Mouse (Mus musculus) heart, embryonic 15.5 days (tissue): ENCODE data around the gene Prr15. TPM values are rescaled to one million over a fixed set of nuclear protein-coding genes. Genes with fewer than 3 reads are reported as not detected.
A peak's percentile ranks its signal among the peaks of the same experiment; 100 is the strongest.

Experiments
- ATAC-seq: fragments of 200-750 bp; cut with Nextera tagmentation; replicated peaks from 2 replicates; pipeline ENCODE4 v1.8.0; 2017; ENCODE audit warnings: low read depth, moderate TSS enrichment; ENCODE audit not compliant: insufficient number of reproducible peaks, insufficient read depth, low FRiP score
- H3K27ac ChIP-seq: fragments of 300-500 bp; sonication (generic); 2 replicates; pipeline ENCODE4 v1.5.1; 2015; ENCODE audit warnings: mild to moderate bottlenecking, inconsistent platforms
- H3K27me3 ChIP-seq: fragments of 300-500 bp; sonication (generic); 2 replicates; pipeline ENCODE4 v1.6.1; 2015; ENCODE audit warnings: inconsistent platforms
- H3K36me3 ChIP-seq: fragments of 300-500 bp; sonication (generic); 2 replicates; pipeline ENCODE4 v1.6.1; 2015; ENCODE audit warnings: mild to moderate bottlenecking, inconsistent platforms
- H3K4me1 ChIP-seq: fragments of 300-500 bp; sonication (generic); replicated peaks from 2 replicates; pipeline ENCODE4 v1.6.1; 2015; ENCODE audit warnings: inconsistent platforms
- H3K4me2 ChIP-seq: fragments of 300-500 bp; sonication (generic); 2 replicates; pipeline ENCODE4 v1.6.1; 2015; ENCODE audit warnings: inconsistent platforms, mild to moderate bottlenecking, moderate library complexity
- H3K4me3 ChIP-seq: fragments of 300-500 bp; sonication (generic); 2 replicates; pipeline ENCODE4 v1.5.1; 2015; ENCODE audit warnings: mild to moderate bottlenecking, inconsistent platforms
- H3K9ac ChIP-seq: fragments of 300-500 bp; sonication (generic); 2 replicates; pipeline ENCODE4 v1.6.1; 2015; ENCODE audit warnings: mild to moderate bottlenecking, inconsistent platforms
- H3K9me3 ChIP-seq: fragments of 300-500 bp; sonication (generic); replicated peaks from 2 replicates; pipeline ENCODE4 v1.6.1; 2016; ENCODE audit warnings: inconsistent platforms
- WGBS: fragments of 180-500 bp; shearing (Covaris S2); methylation state at CpG from one replicate; pipeline ENCODE4 v1.1.7; 2015; ENCODE audit warnings: mixed read lengths; 5-methylcytosine and 5-hydroxymethylcytosine counted together
- polyA plus RNA-seq: library from polyadenylated mRNA; unstranded; fragments of >200 nt; fragmentation: Nextera tagmentation; extraction: Ambion mirVana; gene quantifications from 2 replicates; pipeline ENCODE4 v1.2.1, GENCODE M21; 2015

Gene Prr15
- polyA plus RNA-seq, result 16.3 and 17.8 TPM in 2 replicates

- Histone ChIP-seq H3K27me3 (peaks cover 25% of the 10 kb centered on the region), H3K4me2 (peak within 1 kb of the TSS; percentile 98), H3K9ac (peak within 1 kb of the TSS; percentile 60)
These were observed at the start of gene Prr15 for GRCm38 (mm10) chr6:54325246-54325885. TSS of gene Prr15 (plus strand) at chr6:54325835.

GRCm38 (mm10) chr6:54277234-54277633 is 48.4 kb upstream of the Prr15 start:
- no peak overlapping the region for H3K4me2 ChIP-seq
- no peak for ATAC-seq
- H3K9me3 ChIP-seq, result no peaks in the 10 kb centered on the region
- H3K4me3 ChIP-seq, result no peak overlapping the region
- peaks cover 24% of the 10 kb centered on the region for H3K4me1 ChIP-seq
- no peaks in the 10 kb centered on the region for H3K36me3 ChIP-seq
- 79% methylated on average over 4 of the region's 4 CpGs for WGBS
- no peaks in the 10 kb centered on the region for H3K27me3 ChIP-seq
- H3K27ac ChIP-seq, result no peak overlapping the region
- no peak overlapping the region for H3K9ac ChIP-seq

More at GRCm38 (mm10) chr6:54325246-54325885, at the start of gene Prr15:
- peak within 1 kb of the TSS; percentile 66 for H3K27ac ChIP-seq
- H3K4me1 ChIP-seq, result peaks cover 10% of the 10 kb centered on the region
- no peaks in the 10 kb centered on the region for H3K9me3 ChIP-seq
- ATAC-seq, result no peak
- H3K36me3 ChIP-seq, result no peaks in the 10 kb centered on the region
- WGBS, result 43% methylated on average over 3 of the region's 3 CpGs
- H3K4me3 ChIP-seq, result peak within 1 kb of the TSS; percentile 62

- no peak overlapping the region for H3K9ac ChIP-seq
- H3K36me3 ChIP-seq, result no peaks in the 10 kb centered on the region
- no peaks in the 10 kb centered on the region for H3K27me3 ChIP-seq
- no peak for ATAC-seq
- H3K4me2 ChIP-seq, result no peak overlapping the region
- H3K4me1 ChIP-seq, result peaks cover 21% of the 10 kb centered on the region
- H3K4me3 ChIP-seq, result no peak overlapping the region
- 78% methylated on average over 5 of the region's 5 CpGs for WGBS
- peak overlapping the region; percentile 41 for H3K27ac ChIP-seq
- no peaks in the 10 kb centered on the region for H3K9me3 ChIP-seq
These were observed 47.8 kb upstream of the Prr15 start for GRCm38 (mm10) chr6:54277828-54278227.

GRCm38 (mm10) chr6:54278613-54279012 is 47.0 kb upstream of the Prr15 start:
- Histone ChIP-seq H3K27me3 (no peaks in the 10 kb centered on the region), H3K4me3 (no peak overlapping the region), H3K9ac (no peak overlapping the region), H3K4me1 (peaks cover 21% of the 10 kb centered on the region), H3K4me2 (no peak overlapping the region), H3K36me3 (no peaks in the 10 kb centered on the region), H3K9me3 (no peaks in the 10 kb centered on the region), H3K27ac (peak overlapping the region; percentile 41; the same call in 1 of the 2 replicates)
- ATAC-seq, result no peak
- 60% methylated on average over 2 of the region's 2 CpGs for WGBS

- no peak overlapping the region for H3K9ac ChIP-seq
- H3K36me3 ChIP-seq, result no peaks in the 10 kb centered on the region
- no peak overlapping the region for H3K4me2 ChIP-seq
- no peak overlapping the region for H3K4me3 ChIP-seq
- no peaks in the 10 kb centered on the region for H3K9me3 ChIP-seq
- no peaks in the 10 kb centered on the region for H3K27me3 ChIP-seq
- 0 out of 2 replicates have a peak, but pooled peaks have one; percentile 59 for ATAC-seq
- 43% methylated on average over 11 of the region's 11 CpGs for WGBS
- peaks cover 16% of the 10 kb centered on the region for H3K4me1 ChIP-seq
- H3K27ac ChIP-seq, result peak overlapping the region; percentile 41
These were observed 46.2 kb upstream of the Prr15 start for GRCm38 (mm10) chr6:54279391-54279790.

GRCm38 (mm10) chr6:54280248-54280647 is 45.4 kb upstream of the Prr15 start:
- no peak overlapping the region for H3K4me3 ChIP-seq
- ATAC-seq, result no peak
- no peak overlapping the region for H3K27ac ChIP-seq
- H3K9ac ChIP-seq, result no peak overlapping the region
- no peak overlapping the region for H3K4me2 ChIP-seq
- peaks cover 16% of the 10 kb centered on the region for H3K4me1 ChIP-seq
- no peaks in the 10 kb centered on the region for H3K27me3 ChIP-seq
- WGBS, result 78% methylated on average over 6 of the region's 6 CpGs
- H3K36me3 ChIP-seq, result no peaks in the 10 kb centered on the region
- no peaks in the 10 kb centered on the region for H3K9me3 ChIP-seq

GRCm38 (mm10) chr6:54283299-54283698 is 42.3 kb upstream of the Prr15 start:
- no peaks in the 10 kb centered on the region for H3K27me3 ChIP-seq
- 82% methylated on average over 1 of the region's 1 CpGs for WGBS
- ATAC-seq, result no peak
- H3K36me3 ChIP-seq, result no peaks in the 10 kb centered on the region
- H3K4me2 ChIP-seq, result no peak overlapping the region
- no peak overlapping the region for H3K9ac ChIP-seq
- H3K4me3 ChIP-seq, result no peak overlapping the region
- H3K9me3 ChIP-seq, result no peaks in the 10 kb centered on the region
- H3K4me1 ChIP-seq, result peaks cover 10% of the 10 kb centered on the region; the same call in 1 of the 2 replicates
- no peak overlapping the region for H3K27ac ChIP-seq

GRCm38 (mm10) chr6:54284167-54284711 is 41.4 kb upstream of the Prr15 start:
- no peak overlapping the region for H3K4me2 ChIP-seq
- no peaks in the 10 kb centered on the region for H3K9me3 ChIP-seq
- WGBS, result 66% methylated on average over 12 of the region's 12 CpGs
- no peak overlapping the region for H3K27ac ChIP-seq
- no peak overlapping the region for H3K4me3 ChIP-seq
- no peaks in the 10 kb centered on the region for H3K27me3 ChIP-seq
- ATAC-seq, result no peak
- no peaks in the 10 kb centered on the region for H3K36me3 ChIP-seq
- H3K9ac ChIP-seq, result no peak overlapping the region
- peaks cover 4% of the 10 kb centered on the region; the same call in 1 of the 2 replicates for H3K4me1 ChIP-seq

- 76% methylated on average over 5 of the region's 5 CpGs for WGBS
- H3K9ac ChIP-seq, result no peak overlapping the region
- no peak overlapping the region for H3K4me3 ChIP-seq
- H3K9me3 ChIP-seq, result no peaks in the 10 kb centered on the region
- no peaks in the 10 kb centered on the region for H3K27me3 ChIP-seq
- peaks cover 2% of the 10 kb centered on the region; the same call in 1 of the 2 replicates for H3K4me1 ChIP-seq
- H3K36me3 ChIP-seq, result no peaks in the 10 kb centered on the region
- H3K4me2 ChIP-seq, result no peak overlapping the region
- no peak for ATAC-seq
- no peak overlapping the region for H3K27ac ChIP-seq
These were observed 38.8 kb upstream of the Prr15 start for GRCm38 (mm10) chr6:54286813-54287212.

GRCm38 (mm10) chr6:54289774-54290500 is 35.7 kb upstream of the Prr15 start:
- no peak overlapping the region for H3K9ac ChIP-seq
- H3K9me3 ChIP-seq, result no peaks in the 10 kb centered on the region
- no peak overlapping the region for H3K4me3 ChIP-seq
- WGBS, result 54% methylated on average over 10 of the region's 10 CpGs
- H3K27ac ChIP-seq, result no peak overlapping the region
- no peak for ATAC-seq
- peaks cover 2% of the 10 kb centered on the region; the same call in 1 of the 2 replicates for H3K4me1 ChIP-seq
- H3K36me3 ChIP-seq, result no peaks in the 10 kb centered on the region
- H3K27me3 ChIP-seq, result no peaks in the 10 kb centered on the region
- H3K4me2 ChIP-seq, result no peak overlapping the region

GRCm38 (mm10) chr6:54297231-54297630 is 28.4 kb upstream of the Prr15 start:
- Histone ChIP-seq H3K9ac (no peak overlapping the region), H3K4me2 (no peak overlapping the region), H3K27me3 (no peaks in the 10 kb centered on the region), H3K27ac (no peak overlapping the region; the same call in 1 of the 2 replicates), H3K9me3 (no peaks in the 10 kb centered on the region), H3K36me3 (no peaks in the 10 kb centered on the region), H3K4me1 (no peaks in the 10 kb centered on the region), H3K4me3 (no peak overlapping the region)
- 60% methylated on average over 2 of the region's 2 CpGs for WGBS
- ATAC-seq, result no peak
